Mouse (Mus musculus): ENCODE data around the gene Qpct. TPM values are rescaled to one million over a fixed set of nuclear protein-coding genes. Genes with fewer than 3 reads are reported as not detected.
A peak's percentile ranks its signal among the peaks of the same experiment; 100 is the strongest.
"Not testable (repeated sequence)": the region's sequence is repeated elsewhere in the genome, so short reads cannot be mapped to it uniquely, and the experiment has no call there.

Qpct gene
- polyA plus RNA-seq, 2 experiments from 2014 or later, result 2.1 to 3.7 TPM

DNA sequence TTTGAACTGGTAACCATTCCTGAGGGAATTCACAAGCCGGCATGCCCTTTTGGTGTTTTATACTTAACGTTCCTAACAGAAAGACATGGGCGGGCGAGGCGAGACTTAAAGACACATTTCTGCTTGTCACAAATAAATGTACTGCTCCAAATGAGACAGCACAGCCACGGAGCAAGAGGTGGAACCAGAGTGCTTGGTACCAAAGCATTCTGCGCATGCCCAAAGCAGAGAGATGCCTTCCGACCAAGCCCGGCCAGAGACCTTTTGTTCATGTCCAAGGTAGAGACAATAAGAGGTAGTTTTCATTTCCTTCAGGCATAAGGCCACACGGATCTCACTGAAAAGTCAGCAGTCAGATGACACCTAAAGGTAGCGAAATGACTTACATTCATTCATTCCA, 20.2 kb downstream of the Qpct start:
- ATAC-seq, result no peak

DNA sequence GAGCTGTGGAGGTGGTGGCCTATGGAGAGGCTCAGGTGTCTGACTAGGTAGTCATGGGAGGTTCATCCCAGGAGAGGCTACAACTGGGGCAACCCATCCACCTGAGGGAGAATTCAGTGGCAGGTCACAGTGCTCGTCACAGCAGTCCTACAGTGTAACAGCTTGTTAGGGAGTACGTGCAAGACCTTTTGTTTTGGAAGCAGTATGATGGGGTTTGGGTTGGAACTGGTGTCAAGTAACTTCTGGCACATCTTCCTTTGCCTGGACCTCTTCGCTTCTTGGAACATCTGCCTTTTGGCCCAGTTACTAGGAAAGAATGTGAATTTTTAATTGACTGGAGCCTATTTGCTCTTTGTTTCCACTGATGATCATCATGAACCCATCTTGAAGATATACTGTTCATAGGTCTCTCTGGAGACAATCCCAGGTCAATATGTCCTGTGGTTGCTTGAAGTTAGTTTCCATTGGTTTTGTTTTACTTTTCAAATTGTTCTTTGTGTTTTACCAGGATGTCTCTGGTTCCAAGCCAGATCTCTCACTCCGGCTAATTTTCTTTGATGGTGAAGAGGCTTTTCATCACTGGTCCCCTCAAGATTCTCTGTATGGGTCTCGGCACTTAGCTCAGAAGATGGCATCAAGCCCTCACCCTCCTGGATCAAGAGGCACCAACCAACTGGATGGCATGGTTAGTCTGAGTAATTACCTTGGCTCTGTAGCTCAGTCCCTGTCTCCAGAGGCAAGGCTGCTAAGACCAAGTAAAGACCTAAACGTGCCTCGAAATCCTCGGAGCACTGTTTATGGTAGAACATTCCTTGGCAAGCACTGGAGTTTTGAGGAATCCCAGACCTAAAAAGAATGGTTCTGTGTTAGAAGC, 25.5 kb downstream of the Qpct start:
- ATAC-seq, result no peak

DNA sequence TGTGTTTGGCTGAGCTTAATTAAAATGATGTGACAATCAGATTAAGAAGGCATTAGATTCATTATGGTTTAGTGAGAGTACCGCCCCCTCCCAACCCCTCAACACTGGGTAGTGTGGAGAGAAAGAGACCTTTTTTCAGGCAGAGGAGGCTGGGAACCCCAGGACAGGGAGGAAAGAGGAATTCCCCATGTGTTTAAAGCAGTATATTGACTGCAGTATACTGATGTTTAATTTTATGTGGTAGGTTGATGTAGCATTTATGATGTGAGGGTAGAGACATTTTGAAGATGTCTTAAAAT, 26.1 kb downstream of the Qpct start:
- no peak for ATAC-seq

DNA sequence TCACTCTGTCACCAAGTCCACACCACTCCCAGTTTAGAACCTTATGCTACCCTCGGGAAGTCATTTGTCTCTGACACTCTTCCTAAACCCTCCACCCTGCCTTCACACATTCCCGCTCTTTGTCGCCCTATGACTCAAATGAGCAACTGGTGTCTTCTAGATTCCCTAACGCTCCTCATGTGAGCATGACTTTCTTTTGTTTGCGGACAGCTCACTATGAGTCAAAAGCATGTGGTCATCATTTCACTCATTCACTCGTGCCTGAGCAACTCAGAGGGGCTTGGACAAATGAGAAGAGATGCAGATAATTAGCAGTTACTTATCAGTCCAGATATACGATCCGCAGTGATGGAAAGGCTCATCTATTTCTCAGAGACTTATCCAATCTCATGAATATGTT, 26.5 kb downstream of the Qpct start:
- no peak for ATAC-seq

DNA sequence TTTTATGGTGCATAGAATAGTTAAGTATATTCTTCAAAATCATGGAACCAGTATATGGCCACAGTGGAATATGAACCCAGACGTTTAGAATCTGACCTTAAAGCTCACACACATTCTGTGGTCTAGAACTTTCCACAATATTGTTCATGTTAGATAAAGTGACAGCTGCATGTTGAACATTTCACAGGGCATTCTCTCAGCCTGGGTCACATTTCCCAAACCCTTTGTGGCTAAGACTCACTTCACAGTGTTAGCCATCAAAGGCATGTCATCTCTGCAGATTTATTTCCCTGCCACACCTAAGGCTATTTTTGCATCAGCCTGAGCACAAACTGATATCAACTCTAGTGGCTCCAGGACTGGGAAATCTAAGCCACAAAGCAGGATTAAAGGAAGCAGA, 40.0 kb downstream of the Qpct start:
- ATAC-seq, result no peak

DNA sequence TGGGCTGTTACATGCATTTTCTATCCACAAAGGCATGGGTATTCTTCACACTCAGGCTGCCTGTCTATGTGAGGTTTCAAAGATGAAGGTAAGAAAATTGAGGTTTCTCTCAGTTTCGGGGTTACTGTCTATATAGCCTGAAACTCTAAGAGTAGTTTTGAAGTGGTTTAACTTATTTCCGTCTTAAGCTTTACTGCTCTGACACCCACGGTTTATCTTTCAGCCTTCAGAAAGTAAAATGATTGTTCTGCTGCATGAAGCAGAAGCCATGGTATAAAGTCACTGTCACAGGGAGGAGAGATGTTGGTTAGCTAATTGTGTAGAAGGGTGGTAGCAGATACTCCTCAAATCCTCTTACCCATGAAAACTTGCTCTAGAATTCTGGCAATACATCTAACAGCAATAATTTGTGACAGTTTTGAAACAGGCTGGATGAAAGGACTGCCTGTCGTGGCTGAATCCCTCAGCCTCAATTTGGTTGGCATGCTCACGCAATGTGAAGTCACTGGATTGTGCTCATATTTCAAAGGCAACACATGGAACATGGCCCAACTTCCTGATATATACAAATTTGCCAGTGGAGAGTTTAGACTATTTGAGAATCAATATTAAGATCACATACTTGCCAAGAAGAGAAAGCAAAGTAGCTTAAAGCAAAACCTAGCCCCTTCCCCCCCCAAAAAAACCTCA, 41.7 kb downstream of the Qpct start:
- ATAC-seq, result peak; percentile 90

DNA sequence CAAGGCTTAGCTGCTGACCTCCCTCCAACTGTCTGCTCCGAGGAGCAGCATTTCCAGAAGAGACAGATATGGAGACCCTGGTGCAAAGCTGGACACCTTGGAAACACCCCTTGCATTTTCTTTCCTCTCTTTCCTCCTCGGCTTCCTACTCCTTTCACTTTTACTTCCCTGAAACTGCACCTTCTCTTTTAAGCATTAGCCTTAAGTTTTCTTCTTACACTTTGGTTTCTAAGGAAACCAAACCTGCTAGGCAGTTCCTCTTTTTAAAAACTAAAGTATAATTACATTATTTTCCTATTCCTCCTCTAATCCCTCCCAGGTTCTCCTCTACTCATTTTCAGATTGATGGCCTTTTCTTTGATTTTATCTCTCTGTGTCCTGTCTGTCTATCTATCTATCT, 43.9 kb downstream of the Qpct start:
- no peak for ATAC-seq

DNA sequence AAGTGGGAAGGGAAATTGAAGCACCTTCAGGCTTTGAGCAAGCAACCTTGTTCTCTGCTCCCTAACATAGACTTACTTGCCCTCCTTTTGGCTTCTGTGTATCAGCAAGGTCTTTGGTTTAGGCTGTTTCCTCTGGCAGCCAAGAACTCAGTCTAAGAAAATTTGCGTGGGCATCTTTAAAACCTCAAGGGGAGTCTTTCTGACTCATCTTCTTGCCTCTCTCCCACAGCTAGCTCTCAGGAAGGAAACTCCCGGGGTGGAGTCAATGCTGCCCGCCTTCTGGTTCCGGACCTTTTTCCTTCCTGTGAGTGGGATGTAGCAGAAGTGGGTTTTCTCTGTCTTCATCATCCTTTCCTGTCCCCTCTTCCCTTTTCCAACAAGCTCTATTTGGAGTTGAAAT, 48.2 kb downstream of the Qpct start:
- ATAC-seq, result peak; percentile 93

DNA sequence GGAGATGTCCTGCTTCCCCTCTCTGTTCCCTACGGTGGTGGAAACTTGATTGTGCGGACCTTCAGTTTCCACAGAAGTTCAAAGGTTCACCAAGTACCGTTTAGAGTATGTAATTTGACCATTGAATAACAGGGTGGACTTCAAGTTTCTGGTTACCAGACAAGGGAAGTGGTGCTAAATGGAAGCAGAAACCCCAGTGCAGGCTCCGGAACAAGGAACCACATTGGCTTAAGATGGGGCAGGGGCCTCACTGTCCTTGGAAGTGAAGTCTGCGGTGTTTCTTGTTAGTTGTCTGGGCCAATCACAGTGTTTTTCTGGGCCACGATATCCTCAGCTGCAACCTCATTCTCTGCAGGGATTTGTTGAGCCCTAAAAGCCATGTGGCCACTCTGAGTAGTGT, 56.5 kb downstream of the Qpct start:
- no peak for ATAC-seq

DNA sequence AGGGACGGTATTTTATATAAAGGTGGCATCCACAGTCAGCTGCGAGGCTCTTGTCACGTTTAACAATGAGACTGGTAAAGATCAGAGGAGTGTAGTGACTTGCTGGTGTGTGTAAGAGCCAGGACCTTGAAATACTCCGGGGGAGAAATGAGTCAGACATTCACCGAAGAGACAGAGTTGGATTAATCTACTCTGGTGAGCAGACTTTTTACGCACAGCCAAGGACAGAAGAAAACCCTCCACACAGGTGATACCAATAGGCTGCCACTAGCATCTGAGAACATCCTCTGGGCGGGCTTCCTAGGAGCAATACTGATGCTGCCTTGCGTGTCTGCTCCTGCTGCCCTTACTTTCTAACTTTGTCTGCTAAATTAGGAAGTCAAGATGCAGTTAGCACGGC, 57.9 kb downstream of the Qpct start:
- ATAC-seq, result no peak

DNA sequence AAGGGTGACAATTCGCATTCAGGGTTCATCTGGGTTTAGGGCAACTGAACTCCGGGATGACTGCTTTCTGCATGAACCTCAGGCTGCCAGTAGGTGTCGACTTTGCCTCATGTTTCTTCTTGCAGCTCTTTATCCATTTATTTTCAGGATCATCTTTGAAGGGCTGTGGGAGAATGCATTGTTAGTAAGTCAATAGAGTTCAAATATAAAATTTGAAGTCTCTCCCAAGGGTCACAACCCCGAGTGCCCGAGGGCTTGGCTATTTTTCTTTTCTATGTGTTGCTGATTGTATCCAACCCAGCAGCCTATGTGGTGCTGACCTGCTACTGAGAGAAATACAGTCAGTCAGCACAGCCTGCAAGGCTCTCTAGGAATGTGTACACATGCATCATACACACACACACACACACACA, 59.2 kb downstream of the Qpct start:
- ATAC-seq, result no peak

DNA sequence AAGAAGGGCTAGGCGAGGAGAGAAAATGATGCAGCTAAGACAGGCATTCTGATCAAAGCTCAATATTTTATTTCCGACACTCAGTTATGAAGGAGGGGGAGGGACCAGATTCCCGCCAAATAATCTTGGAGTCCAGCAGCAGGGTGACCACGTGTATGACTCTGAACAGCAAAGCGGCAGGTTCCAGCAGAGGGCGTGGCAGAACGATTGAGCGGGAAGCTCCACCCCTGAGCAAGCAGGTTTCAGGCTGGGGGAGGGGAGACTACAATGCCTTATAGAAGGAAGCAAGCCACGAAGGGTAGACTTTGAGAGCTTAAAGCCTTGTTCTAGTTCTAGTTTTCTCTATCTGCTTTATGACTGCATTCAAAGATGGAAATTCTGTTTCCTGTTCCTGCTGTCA, 63.5 kb downstream of the Qpct start:
- ATAC-seq, result not testable (repeated sequence)

DNA sequence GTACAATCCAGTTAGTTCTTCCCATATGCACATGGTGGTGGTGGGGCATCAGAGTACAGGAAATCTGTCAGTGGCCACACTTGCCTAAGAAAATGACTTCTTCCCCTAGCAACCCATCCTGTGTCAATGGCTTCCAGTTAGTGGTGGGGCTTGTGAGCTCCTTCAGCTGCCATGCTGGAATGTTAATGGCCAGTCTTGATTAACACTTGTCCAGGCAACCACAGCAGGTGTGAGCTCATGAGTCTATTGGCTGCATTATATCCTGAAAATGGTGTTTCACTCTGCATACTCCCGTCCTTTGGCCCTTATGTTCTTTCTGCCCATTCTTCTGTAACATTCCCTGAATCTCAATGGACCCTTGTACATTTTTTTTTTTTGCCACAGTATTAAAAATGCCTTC, 67.4 kb downstream of the Qpct start:
- no peak for ATAC-seq

DNA sequence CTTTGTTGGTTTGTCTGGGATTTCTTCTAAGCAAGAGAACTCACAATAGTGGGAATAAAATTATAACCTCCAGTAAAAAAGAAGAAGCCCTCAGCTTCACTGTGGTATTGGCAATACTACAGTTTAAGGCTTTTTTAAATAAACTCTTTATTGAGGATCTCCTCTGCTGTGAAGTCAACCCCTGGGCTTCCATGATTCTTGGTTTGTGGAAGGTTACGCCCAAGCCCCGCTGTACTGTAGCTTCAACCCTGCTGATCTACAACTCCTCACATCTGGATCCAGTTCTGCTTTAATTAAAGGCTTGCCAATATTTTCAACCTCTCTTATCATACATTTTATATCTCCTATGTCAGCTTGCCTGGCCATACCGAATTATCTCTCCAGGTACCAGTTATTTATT, 68.6 kb downstream of the Qpct start:
- ATAC-seq, result no peak

DNA sequence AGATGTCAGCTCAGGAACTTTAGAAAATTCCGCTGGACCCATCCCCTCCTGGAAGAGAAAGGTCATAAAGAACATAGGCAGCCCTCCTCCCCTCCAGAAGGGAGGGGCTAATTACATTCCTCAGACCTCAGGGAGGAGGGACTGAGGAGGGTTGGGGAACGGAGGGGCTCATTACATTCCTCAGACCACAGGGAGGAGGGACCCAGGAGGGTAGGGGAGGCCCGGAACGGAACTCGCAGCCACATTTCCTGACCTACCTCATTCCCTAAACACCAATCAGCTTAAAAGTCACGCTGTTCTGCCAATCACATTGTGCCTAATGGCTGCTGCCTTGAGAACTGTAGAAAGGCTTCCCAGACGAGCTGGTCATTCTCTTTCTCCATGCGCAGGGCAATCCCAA, 82.0 kb downstream of the Qpct start:
- ATAC-seq, result no peak

DNA sequence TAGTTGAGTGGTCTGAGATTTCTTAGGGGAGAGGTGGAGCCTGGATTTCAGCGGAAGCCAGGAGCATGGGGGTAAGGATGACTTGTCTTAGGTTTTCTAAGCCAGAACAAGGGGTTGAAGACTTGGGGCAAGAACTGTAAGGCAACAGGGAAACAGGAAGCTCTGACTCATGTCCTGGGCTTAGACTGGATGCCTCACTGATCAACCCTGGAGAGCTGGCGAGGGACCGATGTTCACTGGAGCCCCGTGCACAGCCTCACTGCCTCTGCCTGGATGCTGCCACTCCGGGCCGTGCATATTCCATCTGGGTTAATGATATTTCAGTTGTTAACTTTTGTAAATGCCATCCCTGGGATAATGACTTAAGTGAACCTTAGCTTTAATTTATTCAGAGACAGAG, 84.1 kb downstream of the Qpct start:
- ATAC-seq, result no peak

DNA sequence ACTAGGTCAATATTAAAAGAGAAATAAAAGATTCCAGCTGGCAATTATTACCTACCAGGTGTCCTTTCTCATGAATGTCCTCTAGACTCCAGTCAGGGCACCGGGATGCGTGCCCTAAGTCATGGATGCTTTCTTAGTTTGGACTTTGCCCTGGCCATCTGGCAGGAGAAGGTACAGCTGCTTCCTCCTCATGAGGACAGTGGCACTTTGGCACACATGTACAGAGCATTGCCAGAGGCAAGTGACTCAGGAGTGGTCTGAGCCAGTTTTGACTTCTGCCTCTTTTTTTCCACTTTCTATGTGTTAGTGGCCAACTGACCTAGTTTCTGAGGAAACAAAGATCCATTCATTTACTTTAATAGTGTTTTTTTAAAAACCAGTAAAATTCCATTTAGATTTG, 84.7 kb downstream of the Qpct start:
- ATAC-seq, result no peak

Other genes starting within 250 kb of the Qpct start
- gene Heatr5b, start 216.5 kb upstream of the Qpct start, polyA plus RNA-seq (2017; shearing (Covaris generic)), result 1 to 10 TPM; 8.7 to 10.0 TPM
- gene Gpatch11, start 216.3 kb upstream of the Qpct start, polyA plus RNA-seq (2017; shearing (Covaris generic)), result 100 to 1,000 TPM in 1 of 2 experiments, 10 to 100 TPM in 1; 77.1 to 109 TPM
- 10 to 100 TPM; 23.5 to 37.7 TPM for gene Eif2ak2, start 169.3 kb upstream of the Qpct start, polyA plus RNA-seq (2017; shearing (Covaris generic))
- gene Sult6b1, start 144.9 kb upstream of the Qpct start, polyA plus RNA-seq (2017; shearing (Covaris generic)), result 1 to 10 TPM in 1 of 2 experiments, under 1 TPM in 1; 0.68 to 1.4 TPM
- 10 to 100 TPM; 82.0 to 84.0 TPM for gene Cebpzos, start 135.4 kb upstream of the Qpct start, polyA plus RNA-seq (2017; shearing (Covaris generic))
- gene Cebpz, start 114.8 kb upstream of the Qpct start, polyA plus RNA-seq (2017; shearing (Covaris generic)), result 10 to 100 TPM; 49.7 to 74.8 TPM
- gene Ndufaf7, start 114.8 kb upstream of the Qpct start, polyA plus RNA-seq (2017; shearing (Covaris generic)), result 10 to 100 TPM; 58.3 to 60.6 TPM
- gene Prkd3, start 31.1 kb upstream of the Qpct start, polyA plus RNA-seq (2017; shearing (Covaris generic)), result 1 to 10 TPM; 5.7 to 8.2 TPM

Data from activated CD4-positive, CD25-positive, alpha-beta regulatory T cell, adult 4 months (primary cell).